Mouse (Mus musculus) liver, embryonic 14.5 days (tissue): ENCODE data around the gene Cacna1f.

Experiments used
- CTCF ChIP-seq: IDR thresholded peaks from 2 replicates; pipeline ENCODE4 v1.5.1; 2016; ENCODE audit warnings: antibody characterized with exemption, low read depth, control low read depth
- EP300 ChIP-seq: IDR thresholded peaks from 2 replicates; pipeline ENCODE4 v1.6.1; 2016; ENCODE audit warnings: antibody characterized with exemption, low read depth

DNA sequence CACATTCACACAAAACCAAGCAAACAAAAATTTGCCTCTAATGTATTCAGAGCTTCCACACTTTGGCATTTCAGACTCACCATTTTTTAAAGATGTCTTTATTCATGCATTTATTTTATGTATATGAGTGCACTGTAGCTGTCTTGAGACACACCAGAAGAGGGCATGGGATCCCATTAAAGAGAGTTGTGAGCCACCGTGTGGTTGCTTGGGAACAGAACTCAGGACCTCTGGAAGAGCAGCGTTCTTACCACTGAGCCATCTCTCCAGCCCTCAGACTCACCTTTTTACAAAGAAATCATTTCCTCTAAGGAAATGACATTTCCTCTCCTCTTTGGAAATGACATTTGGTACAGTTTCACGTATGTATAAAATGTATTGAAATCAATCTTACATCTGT, 72.1 kb downstream of the Cacna1f start:
- TF ChIP-seq CTCF (no peak), EP300 (no peak)
